Mouse (Mus musculus) 416B (cell line): ENCODE measurements around the gene Smad3.

Experiments used
- DNase-seq: peaks from one replicate; pipeline ENCODE4 v3.0.0; 2011; ENCODE audit warnings: low read depth

The Smad3 gene

DNA sequence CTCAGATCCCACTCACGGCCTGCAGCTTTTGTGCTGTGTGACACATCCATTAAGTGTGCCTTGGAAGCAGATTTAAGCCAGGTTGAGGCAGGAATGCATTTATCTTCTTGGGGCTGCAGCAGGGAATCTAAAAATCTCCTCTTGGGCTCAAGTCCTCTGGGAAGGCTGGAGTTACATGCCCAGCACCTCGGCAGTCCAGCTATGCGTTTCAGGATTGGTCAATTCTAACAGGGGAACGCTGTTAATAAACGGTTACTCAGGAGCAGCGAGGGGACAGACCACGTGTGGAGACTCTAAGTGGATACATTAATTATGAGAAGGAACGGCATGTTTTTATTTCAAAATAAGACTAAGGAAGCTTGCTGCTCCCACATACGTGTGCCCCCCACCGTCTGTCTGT lies 14.7 kb upstream of the Smad3 start:
- no peak for DNase-seq

DNA sequence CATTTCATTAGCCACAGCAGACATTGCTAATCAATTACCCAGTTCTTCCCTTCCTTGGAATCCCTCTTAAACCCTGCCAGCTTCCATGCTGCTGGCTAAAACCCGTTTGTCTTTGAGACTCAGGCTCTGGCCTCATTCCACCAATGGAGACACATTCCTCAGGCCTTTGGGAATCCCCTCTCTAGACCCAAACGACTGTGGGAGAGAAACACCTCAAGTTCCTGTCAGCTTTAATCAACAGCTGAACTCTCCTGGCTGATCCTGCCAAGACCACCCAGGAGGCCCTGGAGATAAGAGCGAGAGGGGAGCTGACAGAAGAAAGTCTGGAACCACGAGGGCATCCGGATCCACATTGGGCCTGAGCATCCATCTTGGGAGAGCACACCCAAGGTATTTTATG lies 13.9 kb upstream of the Smad3 start:
- DNase-seq: no peak

DNA sequence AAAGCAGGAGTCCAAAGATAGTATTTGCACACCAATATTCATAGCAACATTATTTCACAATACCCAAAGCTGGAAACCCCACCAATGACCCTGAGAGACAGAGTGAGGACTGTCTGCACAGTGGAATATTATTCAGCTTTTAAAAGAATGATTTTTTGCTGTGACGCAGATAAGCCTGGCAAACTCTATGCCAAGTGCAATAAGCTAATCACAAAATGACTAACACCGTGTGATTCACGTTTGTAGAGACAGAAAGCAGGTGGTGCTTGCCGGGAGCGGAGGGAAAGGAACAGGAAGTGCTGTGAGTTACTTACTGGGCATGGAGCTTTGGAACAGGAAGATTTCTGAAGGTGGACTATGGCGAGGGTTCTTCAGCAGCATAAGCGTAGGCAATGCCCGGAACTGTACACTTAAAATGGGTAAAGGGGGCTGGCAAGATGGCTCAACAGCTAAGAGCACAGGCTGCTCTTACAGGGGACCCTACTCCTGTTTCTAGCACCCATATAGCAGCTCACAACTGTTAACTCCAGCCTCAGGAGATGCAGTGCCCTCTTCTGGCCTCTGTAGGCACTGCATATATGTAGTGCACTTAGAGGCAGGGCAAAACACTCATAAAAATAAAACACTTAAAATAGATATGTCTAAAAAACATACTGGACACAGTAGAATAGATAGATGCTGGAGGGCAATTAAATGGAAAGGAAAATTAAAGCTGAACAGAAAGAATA lies 3.7 kb upstream of the Smad3 start:
- DNase-seq: peak; percentile 38

DNA sequence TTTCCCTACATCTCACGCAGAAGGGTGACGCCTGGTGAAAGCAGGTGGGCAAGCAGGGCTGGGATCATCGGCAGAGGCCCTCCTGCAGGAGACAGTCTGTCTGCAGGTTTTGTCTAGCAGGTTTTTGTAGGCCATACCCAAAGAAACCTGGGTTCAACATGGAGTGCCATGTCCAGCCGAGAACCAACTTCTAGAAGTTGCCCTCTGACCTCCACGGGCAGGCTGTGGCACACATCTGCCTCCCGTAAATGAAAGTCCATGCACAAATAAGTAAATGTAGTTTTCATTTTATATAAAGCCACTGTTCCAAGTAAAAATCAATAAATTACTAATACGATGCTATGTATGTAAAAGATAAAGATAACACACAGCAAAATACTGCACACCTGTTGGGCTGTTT lies 3.0 kb upstream of the Smad3 start:
- DNase-seq: no peak

DNA sequence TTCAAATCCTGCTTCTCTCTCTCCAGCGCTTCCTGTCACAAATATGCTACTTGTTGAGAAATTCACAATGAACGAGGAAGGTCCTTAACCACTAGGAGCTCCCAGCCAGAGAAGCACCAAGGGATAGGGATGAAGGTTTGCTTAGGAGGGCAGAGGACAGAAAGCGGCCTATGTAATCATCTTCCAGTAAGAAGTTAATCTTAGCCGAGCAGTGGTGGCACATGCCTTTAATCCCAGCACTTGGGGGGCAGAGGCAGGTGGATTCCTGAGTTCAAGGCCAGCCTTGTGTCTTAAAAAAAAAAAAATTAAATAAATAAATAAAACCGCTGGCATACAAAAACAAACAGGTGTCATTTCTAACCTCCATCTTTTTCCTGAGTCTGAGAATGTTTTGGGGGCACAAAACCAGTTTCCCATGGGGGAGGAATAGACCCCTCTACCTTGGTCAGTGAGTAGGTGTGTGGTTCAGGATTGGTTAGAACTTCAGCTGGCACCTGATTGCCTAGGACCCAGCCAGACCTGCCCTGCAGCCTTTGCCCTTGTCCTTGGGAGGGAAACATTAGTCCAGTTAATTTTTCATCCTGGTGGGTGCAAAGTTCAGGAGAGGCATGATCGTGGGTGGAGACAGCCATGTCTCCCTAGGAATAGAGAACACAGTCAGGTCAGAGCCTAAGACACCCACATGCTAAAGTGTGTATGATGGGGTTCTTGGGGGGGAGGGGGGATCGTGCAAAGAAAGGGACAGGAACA lies 2.4 kb upstream of the Smad3 start:
- DNase-seq: no peak

DNA sequence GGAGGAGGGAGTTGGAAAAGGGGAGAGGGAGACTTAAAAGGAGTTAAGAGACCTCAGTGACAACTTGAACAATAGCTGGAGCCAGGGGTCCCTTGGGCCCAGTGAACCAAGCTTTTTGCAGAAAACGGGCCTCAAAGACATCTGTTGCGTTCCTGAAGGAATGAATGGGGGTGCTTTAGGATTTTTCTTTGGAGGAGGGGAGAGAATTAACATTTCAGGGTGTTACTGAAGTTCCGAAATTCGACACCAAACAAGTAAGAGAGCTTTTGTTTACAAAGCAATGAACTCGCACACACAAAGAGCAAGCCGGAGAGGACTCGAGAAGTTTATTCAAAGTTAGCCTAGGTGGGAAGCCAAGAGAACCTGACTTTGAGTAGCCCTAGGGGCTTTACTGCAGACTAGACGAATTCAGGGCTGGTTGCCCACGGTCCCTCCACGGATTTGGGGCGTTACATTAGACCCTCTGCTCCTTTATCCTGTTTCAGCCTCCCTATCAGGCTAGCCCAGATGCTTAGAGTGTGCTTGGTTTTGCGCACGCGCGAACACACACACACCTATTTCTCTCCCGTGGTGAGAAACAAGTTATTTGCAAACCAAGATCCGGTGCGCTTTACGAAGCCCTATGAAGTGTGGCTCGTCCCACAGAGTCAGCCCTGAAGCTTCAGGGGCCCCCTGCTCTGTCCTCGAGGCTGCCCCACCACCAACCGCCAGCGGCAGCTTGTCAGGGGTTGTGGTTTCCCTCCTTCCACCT lies 1.0 kb upstream of the Smad3 start:
- DNase-seq: peak; percentile 89

DNA sequence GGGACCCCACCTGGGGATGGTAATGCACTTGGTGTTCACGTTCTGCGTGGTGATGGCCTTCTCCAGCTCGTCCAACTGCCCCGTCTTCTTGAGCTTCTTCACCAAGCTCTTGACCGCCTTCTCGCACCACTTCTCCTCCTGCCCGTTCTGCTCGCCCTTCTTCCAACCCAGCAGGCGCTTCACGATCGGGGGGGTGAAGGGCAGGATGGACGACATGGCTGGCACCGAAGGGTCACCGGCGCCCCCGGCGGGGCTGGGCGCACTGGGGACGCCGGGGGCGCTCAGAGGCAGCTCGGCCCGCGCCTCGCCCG lies 377 bp downstream of the Smad3 start:
- DNase-seq: peak; percentile 44

DNA sequence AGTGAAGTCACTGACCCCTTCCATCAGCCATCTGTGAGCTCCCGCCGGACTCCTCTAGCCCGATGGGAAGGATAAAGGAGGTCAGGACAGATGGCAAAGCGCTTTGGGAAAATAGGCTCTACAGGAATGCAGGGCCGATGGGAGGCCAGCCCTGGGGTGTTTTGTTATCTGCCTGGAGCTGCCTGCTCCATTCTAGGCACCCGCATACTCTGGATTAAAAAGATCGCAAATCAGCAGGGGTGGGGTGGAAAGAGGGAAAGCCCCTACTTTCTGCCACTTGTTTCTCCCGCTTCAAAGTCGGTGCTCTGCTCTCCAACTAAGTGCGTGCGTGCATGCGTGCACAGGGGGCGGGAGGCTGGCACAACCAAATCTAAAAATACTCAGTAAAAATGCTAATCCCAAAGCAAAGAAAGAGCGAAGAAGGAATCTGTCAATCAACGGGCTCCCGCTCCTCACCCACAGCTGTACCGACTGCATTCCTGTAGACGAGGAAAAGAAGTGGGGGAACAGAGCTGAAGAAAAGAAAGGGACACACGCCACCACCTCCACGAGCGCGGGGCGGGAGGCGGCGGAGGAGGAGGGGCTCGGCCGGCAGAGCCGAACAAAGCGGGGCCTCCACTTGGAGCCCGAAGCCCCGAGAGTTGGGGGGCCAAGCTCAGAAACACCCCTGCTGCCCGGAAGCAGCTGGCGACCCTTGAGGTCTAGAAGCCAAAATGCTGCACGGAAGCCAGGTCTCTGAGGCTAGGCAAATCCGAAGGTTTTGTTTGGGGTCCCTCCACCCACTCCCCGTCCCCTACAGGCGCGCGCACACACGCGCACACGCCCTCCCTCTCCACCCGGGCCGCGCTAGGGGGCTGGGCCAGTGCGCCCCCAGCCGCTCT lies 973 bp downstream of the Smad3 start:
- DNase-seq: peak; percentile 32

DNA sequence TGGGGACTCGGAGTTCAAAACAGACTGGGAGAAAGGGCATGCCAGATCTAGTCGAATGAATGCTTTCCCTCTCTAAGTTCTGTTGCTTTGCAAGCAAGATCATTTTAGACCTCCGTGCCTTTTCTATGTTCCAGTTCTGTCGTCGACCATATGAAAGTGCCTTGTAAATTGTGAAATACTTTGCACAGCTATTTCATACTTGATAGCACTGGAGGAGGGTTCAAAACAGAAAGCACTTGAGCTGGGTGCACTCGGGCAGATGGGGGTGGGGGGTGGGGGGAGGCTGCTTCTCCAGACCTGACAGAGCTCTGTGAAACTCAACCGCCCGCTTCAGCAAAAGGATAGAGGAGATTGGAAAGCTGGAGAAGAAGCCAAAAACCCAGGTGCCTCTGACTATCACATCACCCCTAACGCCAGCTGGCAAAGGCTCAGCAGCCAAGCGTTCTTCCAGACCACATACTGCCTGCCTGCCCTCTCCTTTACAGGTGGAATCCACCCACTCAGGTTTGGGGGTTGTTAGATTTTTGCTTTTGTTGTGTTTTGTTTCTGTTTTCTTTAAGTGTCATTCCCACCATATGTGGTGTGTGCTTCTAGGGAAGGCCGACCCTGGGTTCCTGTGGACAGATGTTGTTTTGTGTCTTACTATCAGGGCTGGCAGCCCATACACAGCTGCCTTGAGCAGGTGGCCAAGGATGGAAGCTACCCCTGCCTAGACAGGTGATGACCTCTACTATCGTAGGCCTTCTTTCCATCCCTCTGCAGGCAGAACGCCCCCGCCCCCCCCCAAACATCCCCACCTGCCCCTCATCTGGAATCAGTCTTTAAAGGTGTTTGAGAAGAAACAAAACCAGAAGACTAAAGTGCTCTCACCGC lies 1.9 kb downstream of the Smad3 start:
- DNase-seq: no peak

DNA sequence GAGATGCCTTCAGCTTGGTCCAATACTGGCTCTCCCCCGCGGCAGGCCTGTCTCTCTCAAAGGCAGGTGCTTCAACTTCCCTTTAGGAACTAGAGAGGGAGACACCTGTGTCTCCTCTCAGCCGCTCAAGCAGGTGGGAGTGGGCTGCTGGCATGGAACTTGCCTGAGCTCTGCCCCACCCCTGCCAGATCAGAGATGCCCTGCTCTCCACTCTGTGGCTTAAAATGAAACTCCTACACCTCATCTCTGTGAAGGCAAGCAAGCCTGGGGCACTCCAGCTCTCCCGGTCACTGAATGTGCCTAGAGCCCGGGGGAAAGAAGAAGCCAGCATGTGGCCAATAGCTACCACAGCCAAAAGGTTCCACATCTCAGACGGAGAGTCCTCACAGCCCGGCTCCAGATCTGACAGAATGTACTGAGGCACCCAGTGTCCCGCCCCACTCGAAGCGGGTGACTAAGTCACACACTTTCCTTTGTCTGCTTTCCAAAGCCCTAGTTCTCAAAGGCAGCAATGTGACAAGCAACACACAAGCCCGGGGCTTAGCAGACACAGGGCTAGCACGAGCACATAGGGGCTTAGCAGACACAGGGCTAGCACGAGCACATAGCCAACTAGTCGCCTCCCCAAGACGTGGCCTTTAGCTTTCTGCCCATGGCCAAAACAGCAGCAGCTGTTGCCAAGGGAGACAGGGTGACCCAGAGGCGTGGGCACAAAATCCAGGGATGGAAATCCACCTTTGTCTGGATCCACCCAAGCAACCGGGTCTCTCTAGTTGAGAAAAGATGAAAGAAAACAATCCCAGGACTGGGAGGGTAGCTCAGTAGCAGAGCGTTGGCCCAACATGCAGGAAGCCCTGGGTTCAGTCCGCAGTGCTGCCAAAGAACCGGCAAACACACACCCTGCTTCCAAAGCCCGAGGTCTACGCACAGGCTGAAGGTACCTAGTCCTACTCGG lies 3.0 kb downstream of the Smad3 start:
- no peak for DNase-seq

DNA sequence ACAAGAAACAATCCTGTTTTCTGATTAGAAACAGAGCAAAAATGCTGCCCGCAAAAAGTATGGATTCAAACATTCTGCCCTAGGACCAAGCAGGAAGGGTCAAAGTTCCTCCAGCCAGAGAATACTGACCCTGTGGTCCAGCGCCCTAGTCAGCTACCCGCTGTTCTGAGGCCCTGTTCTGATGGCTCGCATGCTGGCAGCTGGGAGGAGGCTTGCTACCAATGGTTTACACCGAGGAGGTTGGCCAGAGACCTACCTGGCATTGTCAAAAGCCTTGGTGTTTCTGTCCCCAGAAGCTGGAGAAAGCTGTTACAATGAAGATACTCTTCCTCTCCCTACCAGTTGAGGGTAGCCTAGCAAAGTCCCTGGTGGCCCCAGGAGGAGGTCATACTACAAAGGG lies 3.8 kb downstream of the Smad3 start:
- no peak for DNase-seq

DNA sequence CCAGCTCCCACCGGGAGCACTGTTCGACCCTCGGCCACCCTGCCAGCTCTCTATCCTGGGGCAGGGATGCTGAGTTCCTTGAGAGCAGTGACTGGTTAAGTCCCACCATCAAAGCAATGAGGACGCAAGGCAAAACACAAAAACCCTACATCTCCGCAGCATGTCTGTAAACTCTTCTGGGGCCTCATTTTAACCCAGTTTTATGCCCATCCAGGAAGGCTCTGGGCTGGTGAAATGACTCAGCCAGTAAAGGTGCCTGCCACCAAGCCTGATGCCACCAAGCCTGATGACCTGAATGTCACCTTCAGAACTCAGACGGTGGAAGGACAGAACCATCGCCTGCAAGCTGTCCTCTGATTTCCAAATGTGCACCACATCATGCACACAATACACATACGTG lies 4.4 kb downstream of the Smad3 start:
- no peak for DNase-seq

DNA sequence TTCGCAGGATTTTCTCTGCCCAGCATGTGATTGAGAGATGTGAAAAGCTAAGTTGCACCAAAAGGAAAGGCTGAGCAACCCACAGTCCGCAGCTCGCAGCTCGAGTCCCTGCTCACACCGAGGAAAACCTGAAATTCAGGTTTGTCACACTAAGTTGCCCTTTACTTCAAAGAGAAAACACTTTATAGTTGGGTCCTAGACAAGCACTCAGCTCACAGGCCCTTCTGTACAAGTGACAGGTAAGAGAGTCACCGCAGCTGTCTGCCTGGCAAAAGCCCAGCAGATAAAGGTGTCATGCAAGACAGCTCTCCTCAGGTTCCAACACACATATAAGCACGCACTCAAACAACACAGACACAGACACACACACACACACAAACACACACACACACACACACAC lies 5.2 kb downstream of the Smad3 start:
- DNase-seq: no peak

DNA sequence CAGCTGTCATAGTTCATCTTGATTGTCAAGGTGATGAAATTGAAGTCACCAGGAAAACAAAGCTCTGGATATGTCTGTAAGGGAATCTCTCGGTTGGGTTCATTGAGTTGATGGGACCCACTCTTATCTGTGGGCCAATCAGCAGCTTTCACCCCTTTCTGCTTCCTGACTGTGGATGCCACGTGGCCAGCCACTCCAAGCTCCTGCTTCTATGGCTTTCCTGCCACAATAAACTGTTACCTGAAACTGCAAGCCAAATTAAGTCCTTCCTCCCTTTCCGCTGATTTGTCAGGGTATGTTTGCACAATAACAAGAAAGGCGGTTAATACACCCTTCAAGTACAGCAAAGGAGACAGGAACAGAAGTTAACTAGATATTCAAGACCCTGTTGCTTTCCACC lies 6.5 kb downstream of the Smad3 start:
- DNase-seq: peak; percentile 46

DNA sequence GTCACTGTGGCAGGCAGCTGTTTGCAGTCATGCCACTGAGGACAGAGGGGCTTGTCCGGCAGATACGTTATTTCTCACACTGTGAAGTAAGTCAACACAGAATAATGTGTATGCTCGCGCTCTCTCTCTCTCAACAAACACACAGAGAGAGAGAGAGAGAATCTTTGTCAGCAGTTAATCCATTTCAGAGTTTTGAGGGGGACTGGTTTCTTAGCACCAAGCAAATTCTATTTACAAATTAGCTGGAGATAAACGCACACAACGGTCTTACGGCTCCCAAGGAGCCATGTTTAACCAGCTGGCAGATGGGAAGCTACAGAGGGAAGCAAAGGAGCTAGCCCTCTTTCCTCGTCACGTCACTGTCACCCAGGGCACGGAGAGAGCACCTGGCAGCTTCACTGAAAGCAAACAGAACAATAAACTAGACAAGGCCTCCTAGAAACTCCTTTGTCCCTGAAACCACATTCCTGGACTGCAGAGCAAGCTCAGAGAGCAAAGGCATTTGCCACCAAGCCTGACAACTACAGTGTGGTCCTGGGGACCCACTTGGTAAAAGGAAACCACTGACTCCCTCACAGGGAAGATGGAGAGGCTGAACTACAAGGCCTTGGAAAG lies 7.3 kb downstream of the Smad3 start:
- no peak for DNase-seq

DNA sequence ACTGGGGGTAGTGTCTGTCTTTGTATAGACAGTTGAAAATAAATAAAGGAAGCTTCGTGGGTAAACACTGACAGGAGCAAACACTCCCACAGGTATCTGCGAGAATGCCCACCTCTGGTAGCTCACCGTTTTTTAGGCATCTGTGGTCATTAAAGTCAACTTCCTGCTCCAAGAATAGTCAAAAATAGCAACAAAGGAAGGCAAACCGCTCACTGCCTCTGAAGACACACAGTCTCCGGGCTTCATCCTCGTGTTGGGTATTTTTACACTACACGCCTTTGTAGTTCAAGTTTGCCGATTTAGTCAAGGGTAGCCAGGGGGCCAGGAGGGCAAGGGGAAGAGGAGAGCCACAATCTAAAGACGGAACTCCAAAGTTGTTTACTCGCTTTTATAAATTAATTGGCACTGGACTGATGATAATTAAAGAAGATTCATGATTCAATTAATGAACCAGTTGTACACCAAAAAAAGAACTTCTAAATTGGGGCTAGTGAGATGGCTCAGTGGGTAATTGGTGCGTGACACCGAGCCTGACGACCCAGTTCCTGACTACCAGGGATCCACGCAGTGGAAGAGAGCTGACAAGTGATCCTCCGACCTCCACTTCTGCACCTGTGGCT lies 8.4 kb downstream of the Smad3 start:
- DNase-seq: peak; percentile 33

DNA sequence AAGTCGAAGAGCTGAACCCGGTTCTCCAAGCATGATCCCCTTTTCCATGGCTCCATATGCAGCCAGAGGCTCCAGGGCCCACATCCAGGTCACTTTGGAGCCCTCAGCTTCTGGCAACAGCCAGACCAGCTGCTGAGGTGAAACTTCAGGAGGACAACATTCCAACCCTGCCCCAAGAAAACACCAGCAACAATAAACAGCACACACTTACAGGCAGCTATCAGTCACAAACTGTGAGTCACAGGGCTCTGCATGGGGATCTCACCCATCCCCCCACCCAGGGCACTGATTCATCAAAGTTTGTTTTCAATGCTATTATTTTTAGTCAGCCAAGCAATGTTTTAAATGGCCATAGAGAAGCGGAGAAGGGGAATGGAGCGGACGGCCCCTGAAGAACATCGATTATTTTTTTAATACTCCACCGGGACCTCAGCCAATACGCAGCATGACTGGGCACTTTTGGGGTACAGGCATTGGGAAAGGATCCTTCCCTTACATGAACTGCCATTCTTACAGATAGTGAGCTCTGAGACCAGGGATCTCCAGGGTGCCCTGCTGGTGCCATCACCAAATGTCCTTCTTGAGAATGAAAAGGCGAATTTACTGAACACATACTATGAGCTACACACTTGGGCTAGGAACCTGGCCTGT lies 10.0 kb downstream of the Smad3 start:
- DNase-seq: no peak

DNA sequence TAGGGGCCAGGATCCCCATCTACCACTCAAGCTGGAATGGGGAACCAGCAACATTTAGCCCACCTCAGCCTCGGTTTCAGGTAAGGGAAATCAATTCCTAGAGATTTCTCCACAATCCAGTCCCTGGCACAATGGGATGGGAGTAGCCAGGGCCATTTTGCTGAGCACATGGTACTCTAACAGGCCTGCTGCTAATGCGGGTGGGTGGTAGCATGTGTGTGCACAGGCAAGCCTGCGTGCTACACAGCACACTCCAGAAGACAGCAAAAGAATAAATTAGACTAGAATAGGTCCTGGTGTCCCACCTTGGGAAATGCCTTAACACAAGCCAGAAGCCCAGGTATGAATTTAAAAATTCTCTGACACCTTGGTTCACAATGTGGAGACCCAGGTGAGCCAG lies 10.8 kb downstream of the Smad3 start:
- DNase-seq: no peak
